26 mouse cellular contexts compared by ENCODE assay signal in genomic region chr3:103127721-103128120, GRCm38 (mm10). TPM values are rescaled to one million over a fixed set of nuclear protein-coding genes. Genes with fewer than 3 reads are reported as not detected.
A peak's percentile ranks its signal among the peaks of the same experiment; 100 is the strongest.
DNase-seq lines count a peak whose midpoint lies in the region; ATAC-seq and TF ChIP-seq lines count a peak whose summit lies in the region.
"Had no signal": no experiment of that assay in that cellular context is flagged by ENCODE, and none has a peak within 500 bp of the region (broad histone marks: within the 10 kb centered on the region; RNA-seq: fewer than 3 reads in every experiment).

No protein-coding gene starts in this region.

- H3K9me3 ChIP-seq in liver, embryonic 12.5 days (replicated peaks): 0 out of 2 replicates have a peak, but pooled peaks cover 2% of the 10 kb centered on the region
- no peaks in the 10 kb centered on the region for H3K9me3 ChIP-seq in stomach, postnatal 0 days (ENCODE audit: control insufficient read depth, low read length)
- H3K9me3 ChIP-seq: embryonic facial prominence, embryonic 12.5 days; forebrain, embryonic 12.5 days; heart, embryonic 13.5 days; midbrain, embryonic 13.5 days had no signal

- 81% methylated on average over 5 of the region's 5 CpGs for WGBS in liver, embryonic 12.5 days (ENCODE audit: insufficient replicate concordance)
- WGBS in stomach, postnatal 0 days: 64% methylated on average over 5 of the region's 5 CpGs

- peak overlapping the region; percentile 97 for H3K27ac ChIP-seq in liver, embryonic 12.5 days
- peak overlapping the region; percentile 63 for H3K27ac ChIP-seq in stomach, postnatal 0 days (replicated peaks)
- H3K27ac ChIP-seq: embryonic facial prominence, embryonic 12.5 days; forebrain, embryonic 12.5 days; hindbrain, embryonic 14.5 days; midbrain, embryonic 13.5 days had no signal

- DNase-seq in liver (no peak), ES-CJ7 (ENCODE audit: low read depth, low spot score) (peak; percentile 79), ZHBTc4 (ENCODE audit: low read depth, low spot score) (peak; percentile 74)
- DNase-seq in stomach, postnatal 0 days (ENCODE audit: low spot score): no peak
- DNase-seq in lung, postnatal 36 days: no peak
- DNase-seq in cerebellum, adult 11-12 months: no peak
- DNase-seq: adrenal gland, adult 8-10 months; cerebellum, adult 18-20 months; cerebellum, postnatal 14 days; heart, postnatal 14 days; kidney, adult 18-20 months; kidney, postnatal 4 days; lung, adult 18-20 months; lung, postnatal 10 days; thymus, postnatal 25 days had no signal

- H3K27me3 ChIP-seq in liver, embryonic 12.5 days (replicated peaks): no peaks in the 10 kb centered on the region
- no peaks in the 10 kb centered on the region for H3K27me3 ChIP-seq in stomach, postnatal 0 days (ENCODE audit: control insufficient read depth, insufficient read depth, low read length)
- H3K27me3 ChIP-seq: embryonic facial prominence, embryonic 12.5 days; heart, embryonic 13.5 days; midbrain, embryonic 13.5 days; Patski had no signal

- no peak overlapping the region for H3K4me3 ChIP-seq in liver, embryonic 12.5 days
- H3K4me3 ChIP-seq in stomach, postnatal 0 days (ENCODE audit: low read depth, low read length): no peak overlapping the region
- H3K4me3 ChIP-seq: embryonic facial prominence, embryonic 12.5 days; forebrain, embryonic 12.5 days; heart, embryonic 13.5 days; midbrain, embryonic 13.5 days had no signal

- H3K4me2 ChIP-seq in liver, embryonic 12.5 days: 0 out of 2 replicates have a peak overlapping the region, but pooled peaks have one; percentile 1
- no peak overlapping the region for H3K4me2 ChIP-seq in stomach, postnatal 0 days (replicated peaks; ENCODE audit: low read depth)
- H3K4me2 ChIP-seq: embryonic facial prominence, embryonic 12.5 days; forebrain, embryonic 12.5 days; hindbrain, embryonic 14.5 days; midbrain, embryonic 13.5 days had no signal

- ATAC-seq in liver, embryonic 12.5 days: no peak
- ATAC-seq in stomach, postnatal 0 days (ENCODE audit: low FRiP score, low TSS enrichment): no peak
- ATAC-seq: activated CD4-positive, CD25-positive, alpha-beta regulatory T cell, adult 4 months; inflammation-experienced regulatory T-cells, adult 6 months; midbrain, embryonic 13.5 days; Patski had no signal

- TF ChIP-seq CTCF in stomach, postnatal 0 days (IDR thresholded peaks at IDR 0.05; ENCODE audit: low read depth): no peak

- TF ChIP-seq EP300 in stomach, postnatal 0 days (optimal IDR thresholded peaks at IDR 0.05): no peak

- peaks cover 73% of the 10 kb centered on the region for H3K4me1 ChIP-seq in liver, embryonic 12.5 days
- H3K4me1 ChIP-seq in stomach, postnatal 0 days (replicated peaks; ENCODE audit: control insufficient read depth, insufficient read depth): no peaks in the 10 kb centered on the region

- peak overlapping the region; percentile 52; the same call in 1 of the 2 replicates for H3K9ac ChIP-seq in liver, embryonic 12.5 days
- H3K9ac ChIP-seq in stomach, postnatal 0 days (ENCODE audit: low read length): no peak overlapping the region
- H3K9ac ChIP-seq: embryonic facial prominence, embryonic 12.5 days; forebrain, embryonic 12.5 days; hindbrain, embryonic 14.5 days; midbrain, embryonic 13.5 days had no signal

- H3K36me3 ChIP-seq in liver, embryonic 12.5 days: peaks cover 15% of the 10 kb centered on the region
- H3K36me3 ChIP-seq in stomach, postnatal 0 days (ENCODE audit: control insufficient read depth, insufficient read depth, low read length): no peaks in the 10 kb centered on the region
- H3K36me3 ChIP-seq: embryonic facial prominence, embryonic 12.5 days; forebrain, embryonic 12.5 days; midbrain, embryonic 13.5 days had no signal

RNA-seq across cellular contexts. Expression of gene Dennd2c, which starts 25.3 kb away (rescaled TPM):
- 13.0 and 13.1 TPM in 2 replicates for polyA plus RNA-seq in liver, embryonic 12.5 days (2016; fragmentation: Nextera tagmentation; extraction: Ambion mirVana)
- polyA plus RNA-seq in stomach, postnatal 0 days (2015; fragmentation: Nextera tagmentation; extraction: Ambion mirVana): 5.6 and 6.8 TPM in 2 replicates

RNA-seq across cellular contexts. Expression of gene Bcas2, which starts 43.7 kb away (rescaled TPM):
- polyA plus RNA-seq in liver, embryonic 12.5 days (2016; fragmentation: Nextera tagmentation; extraction: Ambion mirVana): 235 and 237 TPM in 2 replicates
- polyA plus RNA-seq in stomach, postnatal 0 days (2015; fragmentation: Nextera tagmentation; extraction: Ambion mirVana): 104 and 109 TPM in 2 replicates

RNA-seq across cellular contexts. Expression of gene Ampd1, which starts 53.9 kb away (rescaled TPM):
- 0.12 and 0.13 TPM in 2 replicates for polyA plus RNA-seq in liver, embryonic 12.5 days (2016; fragmentation: Nextera tagmentation; extraction: Ambion mirVana)
- 0.19 and 0.28 TPM in 2 replicates for polyA plus RNA-seq in stomach, postnatal 0 days (2015; fragmentation: Nextera tagmentation; extraction: Ambion mirVana)
- polyA plus RNA-seq: erythroblast, embryonic 14.5 days; forebrain, embryonic 12.5 days; hindbrain, embryonic 14.5 days; midbrain, embryonic 13.5 days; small intestine, adult 2 months had no signal

Comparison
In these comparisons a context has a peak if more than half of its experiments do, and no peak if none do; other contexts are left out.
1. DNase-seq: peak in ES-CJ7 (single experiment) and ZHBTc4 (single experiment); none in liver (single experiment), stomach, postnatal 0 days (single experiment), lung, postnatal 36 days (single experiment) and cerebellum, adult 11-12 months (single experiment).